Mouse (Mus musculus): ENCODE data around the gene Nmur2.

- TF ChIP-seq CTCF (IDR thresholded peaks at IDR 0.05; ENCODE audit: extremely low read depth, insufficient read depth, low read length): no peak
- no peak for TF ChIP-seq POLR2A (IDR thresholded peaks at IDR 0.05; ENCODE audit: extremely low read depth, insufficient read depth, low read length)
These were observed 62.7 kb downstream of the Nmur2 start for GRCm38 (mm10) chr11:55978146-55978545.
